Mouse (Mus musculus): ENCODE measurements at regions not wholly inside any gene's neighbourhood (a gene's known extent, or its start where the extent isn't known, plus 50 kb on each side); places are given as distances from the start of the nearest gene placed in this dataset.

- no peak for TF ChIP-seq POLR2A (IDR thresholded peaks at IDR 0.05; ENCODE audit: extremely low read depth, insufficient read depth, low read length)
- TF ChIP-seq CTCF (IDR thresholded peaks at IDR 0.05; ENCODE audit: low read depth, low read length), result no peak
Observed at GRCm38 (mm10) chr13:51042881-51043402, 57.7 kb upstream of the Spin1 start.

Data from liver, adult 2 months (tissue).